ENCODE assay signal across 21 mouse cellular contexts in genomic region chr1:121653901-121654300, GRCm38 (mm10).
A peak's percentile ranks its signal among the peaks of the same experiment; 100 is the strongest.
DNase-seq lines count a peak whose midpoint lies in the region; ATAC-seq lines count a peak whose summit lies in the region.
"Had no signal": no experiment of that assay in that cellular context is flagged by ENCODE, and none has a peak within 500 bp of the region (broad histone marks: within the 10 kb centered on the region; RNA-seq: fewer than 3 reads in every experiment).

No protein-coding gene starts in this region.

- peak; percentile 21 for DNase-seq in layer of hippocampus, adult 9-11 months
- no peak for DNase-seq in layer of hippocampus, adult 18-20 months (ENCODE audit: low spot score in 2 of 2)
- peak; percentile 9 for DNase-seq in right cerebral cortex, postnatal 25 days
- no peak for DNase-seq in right cerebral cortex, postnatal 14 days
- DNase-seq in NIH3T3 (ENCODE audit: low read depth): peak; percentile 6
- no peak for DNase-seq in thymus, postnatal 36 days
- DNase-seq: adrenal gland, adult 8-10 months; adrenal gland, postnatal 36 days; cerebellum, adult 11 months; cerebellum, adult 8-10 months; embryo, embryonic 11 days; forebrain, postnatal 0 days; gastrocnemius, adult 2 months; gastrocnemius, postnatal 36 days; heart, adult 11 months; heart, postnatal 36 days had no signal

- no peak for ATAC-seq in activated CD4-positive, CD25-positive, alpha-beta regulatory T cell, adult 4 months
- ATAC-seq: forebrain, embryonic 13.5 days; forebrain, postnatal 0 days; hindbrain, embryonic 16.5 days; inflammation-experienced regulatory T-cells, adult 6 months; intestine, postnatal 0 days had no signal

Comparison
In these comparisons a context has a peak if more than half of its experiments do, and no peak if none do; other contexts are left out.
1. DNase-seq: peak in layer of hippocampus, adult 9-11 months (single experiment), right cerebral cortex, postnatal 25 days (single experiment) and NIH3T3 (single experiment); none in layer of hippocampus, adult 18-20 months (0 of 2), right cerebral cortex, postnatal 14 days (single experiment) and thymus, postnatal 36 days (0 of 2).